Mouse (Mus musculus): ENCODE results near the gene Mrpl46. TPM values are rescaled to one million over a fixed set of nuclear protein-coding genes. Genes with fewer than 3 reads are reported as not detected.

Mrpl46 gene
- polyA plus RNA-seq (2015; fragmentation: Nextera tagmentation; extraction: Ambion mirVana), result 79.6 and 80.4 TPM in 2 replicates

DNA sequence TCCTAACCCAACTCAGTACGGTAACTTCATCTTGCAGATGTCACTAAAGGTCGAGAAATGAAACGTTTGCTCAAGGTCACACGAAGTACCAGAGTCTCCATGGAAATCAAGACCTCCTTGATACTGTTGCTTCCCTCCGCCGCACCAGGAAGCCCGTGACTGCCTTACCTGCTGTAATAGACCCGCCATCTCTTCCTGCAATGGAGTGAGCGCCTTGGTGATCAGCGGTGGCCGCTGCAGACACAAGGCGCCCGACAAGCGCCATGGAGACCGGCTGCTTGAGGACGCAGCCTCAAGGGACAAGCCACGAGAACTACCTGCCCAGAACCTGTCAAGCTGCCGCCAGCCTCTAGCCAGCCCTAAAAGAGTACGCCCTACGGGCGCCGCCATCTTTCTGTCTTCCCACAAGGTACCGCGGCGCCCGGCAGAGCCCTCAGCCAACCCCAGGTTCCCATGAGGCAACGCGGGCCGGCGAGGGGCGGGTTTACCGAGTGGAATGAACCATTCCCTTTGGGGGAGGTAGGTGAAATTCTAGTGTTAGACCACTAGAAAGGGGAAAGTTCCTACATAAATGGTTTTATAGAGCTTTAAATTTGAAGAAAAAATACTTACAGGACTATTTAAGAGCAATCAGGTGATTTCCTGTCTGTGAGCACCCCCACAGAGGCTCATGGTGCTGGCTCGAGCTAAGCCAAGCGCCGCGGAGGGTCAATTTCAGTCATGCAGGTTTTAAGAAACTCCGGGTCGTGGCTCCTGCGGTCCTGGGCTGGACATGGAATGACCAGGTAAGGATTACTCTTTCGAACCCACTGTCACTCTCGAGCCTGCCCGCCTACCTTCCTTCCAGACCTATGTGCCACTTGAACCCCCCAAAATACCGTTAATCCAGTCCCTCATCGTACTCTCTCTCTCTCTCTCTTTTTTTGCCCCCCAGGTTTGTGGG lies at the start of gene Mrpl46, which contains the start of gene Mrps11:
Gene Mrpl46, minus strand, starts transcription at position 893 of the 943 bp plus-strand sequence.
Gene Mrps11, plus strand, starts transcription at position 481 of the 943 bp plus-strand sequence.
- no peaks in the 10 kb centered on the region for H3K27me3 ChIP-seq (ENCODE audit: insufficient read depth, low read length)
- TF ChIP-seq CTCF (IDR thresholded peaks at IDR 0.05; ENCODE audit: low read depth), result no peak
- H3K4me1 ChIP-seq (replicated peaks; ENCODE audit: insufficient read depth, low read length), result peaks cover 9% of the 10 kb centered on the region
- H3K36me3 ChIP-seq (ENCODE audit: insufficient read depth, low read length), result peaks cover 17% of the 10 kb centered on the region
- under 1% methylated on average over 44 of the region's 44 CpGs for WGBS
- DNase-seq (ENCODE audit: low spot score) (peak; percentile 93), ATAC-seq (replicated peaks; ENCODE audit: low FRiP score, low read depth) (peak; percentile 98)
- H3K4me2 ChIP-seq (ENCODE audit: low read length), result peak within 1 kb of the TSS; percentile 86
- peak within 1 kb of the TSS; percentile 83 for H3K9ac ChIP-seq (ENCODE audit: low read depth, low read length)
- no peaks in the 10 kb centered on the region for H3K9me3 ChIP-seq (replicated peaks; ENCODE audit: low read length)
- peak within 1 kb of the TSS; percentile 86 for H3K4me3 ChIP-seq (replicated peaks; ENCODE audit: low read depth, low read length)
- H3K27ac ChIP-seq, result peak within 1 kb of the TSS; percentile 48; the same call in 1 of the 2 replicates

DNA sequence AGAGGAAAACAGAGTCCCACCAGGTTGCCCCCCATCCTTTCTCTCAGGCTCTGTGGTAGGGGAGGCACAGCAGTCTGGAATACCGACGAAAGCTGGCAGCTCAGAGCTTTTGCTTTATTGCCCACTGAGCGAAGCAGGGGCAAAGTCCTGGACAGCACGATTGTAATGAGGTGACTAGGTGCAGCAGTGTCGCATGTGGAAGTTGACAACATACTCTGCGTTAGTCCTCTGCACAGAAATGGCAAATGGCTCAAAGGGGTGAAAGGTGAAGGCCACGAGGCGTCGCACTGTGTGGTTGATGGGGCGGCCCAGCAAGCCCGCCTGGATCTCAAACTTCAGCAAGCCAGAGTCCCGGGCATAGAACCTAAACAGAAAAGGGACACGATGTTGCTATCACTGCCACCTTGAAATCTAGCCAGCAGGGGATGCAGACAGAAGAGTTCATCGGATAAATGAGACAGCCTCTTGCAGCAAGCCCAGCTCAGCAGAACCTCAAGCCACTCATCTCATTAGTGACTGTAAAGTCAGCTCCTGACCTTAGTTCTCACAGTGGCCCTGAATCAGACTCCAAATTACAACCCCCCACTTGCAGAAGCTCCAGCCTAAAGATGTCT lies 44.5 kb upstream of the Mrpl46 start:
- no peak overlapping the region for H3K4me2 ChIP-seq (ENCODE audit: low read length)
- WGBS, result 46% methylated on average over 14 of the region's 14 CpGs
- no peaks in the 10 kb centered on the region for H3K27me3 ChIP-seq (ENCODE audit: insufficient read depth, low read length)
- TF ChIP-seq CTCF (IDR thresholded peaks at IDR 0.05; ENCODE audit: low read depth), result no peak
- DNase-seq (ENCODE audit: low spot score) (no peak), ATAC-seq (replicated peaks; ENCODE audit: low FRiP score, low read depth) (peak; percentile 61; the same call in 1 of the 2 replicates)
- no peaks in the 10 kb centered on the region for H3K4me1 ChIP-seq (replicated peaks; ENCODE audit: insufficient read depth, low read length)
- no peaks in the 10 kb centered on the region for H3K9me3 ChIP-seq (replicated peaks; ENCODE audit: low read length)
- peaks cover 11% of the 10 kb centered on the region for H3K36me3 ChIP-seq (ENCODE audit: insufficient read depth, low read length)
- H3K27ac ChIP-seq, result no peak overlapping the region
- H3K4me3 ChIP-seq (replicated peaks; ENCODE audit: low read depth, low read length), result no peak overlapping the region
- no peak overlapping the region for H3K9ac ChIP-seq (ENCODE audit: low read depth, low read length)

DNA sequence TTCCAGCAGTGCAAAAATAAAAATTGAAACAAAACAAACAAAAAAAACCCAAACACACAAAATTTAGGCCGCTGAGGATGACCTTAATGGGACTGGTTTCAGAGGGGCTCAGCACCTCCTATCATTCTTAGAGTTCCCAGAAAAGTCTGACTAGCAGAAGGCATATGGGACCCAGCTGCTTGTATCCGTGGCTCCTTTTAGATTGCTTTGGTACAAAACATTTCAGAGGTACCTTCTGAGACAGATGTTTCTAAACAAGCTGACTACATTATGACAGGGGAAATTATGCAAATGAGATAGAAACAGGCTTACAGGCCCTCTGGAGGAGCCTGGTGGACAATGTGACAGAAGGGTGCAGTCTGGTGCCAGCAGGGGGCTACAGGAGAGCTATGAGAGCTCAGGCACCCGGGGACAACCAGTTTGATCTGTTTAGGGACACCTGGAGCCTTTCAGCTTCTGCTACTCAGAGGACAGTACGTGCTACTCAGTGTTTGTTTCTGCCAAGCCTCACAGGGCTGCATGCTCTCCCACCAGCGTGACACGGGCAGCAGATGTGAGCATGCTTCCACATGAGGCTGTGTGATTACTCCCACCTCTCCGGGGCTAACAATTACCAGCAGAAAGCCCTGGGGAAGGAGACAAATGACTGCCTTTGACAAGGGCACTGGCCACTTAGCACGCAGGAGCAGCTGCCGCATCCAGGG lies 43.5 kb upstream of the Mrpl46 start:
- no peak; the same call in 1 of the 2 replicates for ATAC-seq (replicated peaks; ENCODE audit: low FRiP score, low read depth)
- H3K9me3 ChIP-seq (replicated peaks; ENCODE audit: low read length), result no peaks in the 10 kb centered on the region

DNA sequence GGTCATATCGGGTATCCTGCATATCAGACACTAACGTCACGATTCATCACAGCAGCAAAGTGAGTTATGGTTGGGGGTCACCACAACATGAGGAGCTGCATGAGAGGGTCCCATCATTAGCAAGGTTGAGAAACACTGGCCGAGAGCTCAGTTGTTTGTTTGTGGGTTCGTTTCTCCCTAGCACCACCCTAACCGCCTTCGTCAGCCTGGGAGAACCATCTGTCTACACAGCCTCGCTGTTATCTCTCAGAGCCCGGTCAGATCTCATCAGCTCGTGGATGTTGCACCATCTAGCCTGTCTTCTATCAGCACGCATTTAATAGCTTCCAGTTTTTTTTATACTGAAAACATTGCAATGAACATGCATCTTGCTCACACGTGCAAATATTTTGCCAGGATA lies 35.0 kb upstream of the Mrpl46 start:
- Histone ChIP-seq H3K27me3 (ENCODE audit: insufficient read depth, low read length) (no peaks in the 10 kb centered on the region), H3K36me3 (ENCODE audit: insufficient read depth, low read length) (no peaks in the 10 kb centered on the region), H3K9me3 (replicated peaks; ENCODE audit: low read length) (no peaks in the 10 kb centered on the region), H3K4me2 (ENCODE audit: low read length) (no peak overlapping the region), H3K27ac (no peak overlapping the region), H3K4me3 (replicated peaks; ENCODE audit: low read depth, low read length) (no peak overlapping the region), H3K9ac (ENCODE audit: low read depth, low read length) (no peak overlapping the region), H3K4me1 (replicated peaks; ENCODE audit: insufficient read depth, low read length) (0 out of 2 replicates have a peak, but pooled peaks cover 6% of the 10 kb centered on the region)
- no peak for TF ChIP-seq CTCF (IDR thresholded peaks at IDR 0.05; ENCODE audit: low read depth)
- 77% methylated on average over 12 of the region's 12 CpGs for WGBS
- ATAC-seq (replicated peaks; ENCODE audit: low FRiP score, low read depth) (no peak), DNase-seq (ENCODE audit: low spot score) (no peak)

More for the DNA sequence above, 43.5 kb upstream of the Mrpl46 start:
- DNase-seq (ENCODE audit: low spot score), result peak; percentile 61
- H3K4me1 ChIP-seq (replicated peaks; ENCODE audit: insufficient read depth, low read length), result no peaks in the 10 kb centered on the region
- no peak overlapping the region for H3K4me2 ChIP-seq (ENCODE audit: low read length)
- H3K27ac ChIP-seq, result peak overlapping the region; percentile 58
- WGBS, result 29% methylated on average over 9 of the region's 9 CpGs
- peak; percentile 53 for TF ChIP-seq CTCF (IDR thresholded peaks at IDR 0.05; ENCODE audit: low read depth)
- H3K36me3 ChIP-seq (ENCODE audit: insufficient read depth, low read length), result peaks cover 11% of the 10 kb centered on the region
- H3K9ac ChIP-seq (ENCODE audit: low read depth, low read length), result 0 out of 2 replicates have a peak overlapping the region, but pooled peaks have one; percentile 5
- no peak overlapping the region for H3K4me3 ChIP-seq (replicated peaks; ENCODE audit: low read depth, low read length)
- H3K27me3 ChIP-seq (ENCODE audit: insufficient read depth, low read length), result no peaks in the 10 kb centered on the region

DNA sequence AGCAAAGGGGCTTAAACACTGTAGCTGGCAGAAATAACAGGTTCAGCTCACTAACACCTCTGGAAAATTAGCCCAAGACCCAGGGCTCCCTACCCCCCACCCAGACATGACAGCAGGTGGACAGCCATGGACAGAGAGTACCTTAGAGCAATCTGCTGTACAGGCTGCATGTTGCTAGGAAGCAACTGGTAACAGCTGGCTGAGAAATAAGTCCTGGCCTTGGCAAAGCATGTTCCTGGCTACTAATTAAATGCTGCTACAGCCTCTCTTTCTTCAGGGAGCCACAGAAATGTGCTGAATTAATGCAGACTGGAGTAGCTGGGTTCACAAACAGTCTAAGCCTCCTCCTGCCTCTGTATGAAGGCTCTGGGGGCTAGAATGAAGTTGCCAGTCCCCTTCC lies 31.4 kb upstream of the Mrpl46 start:
- H3K36me3 ChIP-seq (ENCODE audit: insufficient read depth, low read length), result no peaks in the 10 kb centered on the region
- ATAC-seq (replicated peaks; ENCODE audit: low FRiP score, low read depth), result 0 out of 2 replicates have a peak, but pooled peaks have one; percentile 52

More for the DNA sequence above, 31.4 kb upstream of the Mrpl46 start:
- H3K27ac ChIP-seq, result peak overlapping the region; percentile 13; the same call in 1 of the 2 replicates
- no peaks in the 10 kb centered on the region for H3K9me3 ChIP-seq (replicated peaks; ENCODE audit: low read length)
- no peak for TF ChIP-seq CTCF (IDR thresholded peaks at IDR 0.05; ENCODE audit: low read depth)
- H3K4me2 ChIP-seq (ENCODE audit: low read length), result no peak overlapping the region
- peak; percentile 5 for DNase-seq (ENCODE audit: low spot score)
- H3K27me3 ChIP-seq (ENCODE audit: insufficient read depth, low read length), result no peaks in the 10 kb centered on the region
- no peak overlapping the region for H3K4me3 ChIP-seq (replicated peaks; ENCODE audit: low read depth, low read length)
- no peak overlapping the region for H3K9ac ChIP-seq (ENCODE audit: low read depth, low read length)
- H3K4me1 ChIP-seq (replicated peaks; ENCODE audit: insufficient read depth, low read length), result 0 out of 2 replicates have a peak, but pooled peaks cover 6% of the 10 kb centered on the region

Measured in kidney, postnatal 0 days (tissue).